Mouse (Mus musculus) stomach, postnatal 0 days (tissue): ENCODE data around the gene 4930522L14Rik. TPM values are rescaled to one million over a fixed set of nuclear protein-coding genes. Genes with fewer than 3 reads are reported as not detected.
"Not testable (repeated sequence)": the region's sequence is repeated elsewhere in the genome, so short reads cannot be mapped to it uniquely, and the experiment has no call there.

ENCODE experiments used
- ATAC-seq: fragments of 200-750 bp; cut with Nextera tagmentation; 2 replicates; pipeline ENCODE4 v1.8.0; 2017; ENCODE audit not compliant: low FRiP score, low TSS enrichment
- DNase-seq: peaks from one replicate; pipeline ENCODE4 v3.0.0-alpha.2; 2016; ENCODE audit warnings: low spot score
- H3K27ac ChIP-seq: fragments of 300-500 bp; sonication (generic); replicated peaks from 2 replicates; pipeline ENCODE4 v1.5.1; 2014; ENCODE audit warnings: mild to moderate bottlenecking, control low read depth
- H3K27me3 ChIP-seq: fragments of 300-500 bp; sonication (generic); 2 replicates; pipeline ENCODE4 v1.6.1; 2014; ENCODE audit warnings: low read length; ENCODE audit not compliant: control insufficient read depth, insufficient read depth
- H3K36me3 ChIP-seq: fragments of 300-500 bp; sonication (generic); 2 replicates; pipeline ENCODE4 v1.6.1; 2014; ENCODE audit warnings: low read length, mixed read lengths; ENCODE audit not compliant: control insufficient read depth, insufficient read depth
- H3K4me1 ChIP-seq: fragments of 300-500 bp; sonication (generic); replicated peaks from 2 replicates; pipeline ENCODE4 v1.6.1; 2014; ENCODE audit warnings: antibody characterized with exemption; ENCODE audit not compliant: control insufficient read depth, insufficient read depth
- H3K4me2 ChIP-seq: fragments of 300-500 bp; sonication (generic); replicated peaks from 2 replicates; pipeline ENCODE4 v1.6.1; 2014; ENCODE audit warnings: low read depth, mild to moderate bottlenecking, control low read depth, moderate library complexity
- H3K4me3 ChIP-seq: fragments of 300-500 bp; sonication (generic); 2 replicates; pipeline ENCODE4 v1.5.1; 2014; ENCODE audit warnings: low read depth, low read length, control low read depth
- H3K9ac ChIP-seq: fragments of 300-500 bp; sonication (generic); 2 replicates; pipeline ENCODE4 v1.6.1; 2014; ENCODE audit warnings: mild to moderate bottlenecking, low read length, control low read depth, mixed read lengths
- H3K9me3 ChIP-seq: fragments of 300-500 bp; sonication (generic); 2 replicates; pipeline ENCODE4 v1.6.1; 2016; ENCODE audit warnings: low read length; ENCODE audit not compliant: control insufficient read depth
- WGBS: fragments of 180-500 bp; shearing (Covaris S2); extraction: QIAGEN DNeasy Blood & Tissue Kit; methylation state at CpG from one replicate; pipeline ENCODE4 v1.1.7; 2014; 5-methylcytosine and 5-hydroxymethylcytosine counted together
- polyA plus RNA-seq: library from polyadenylated mRNA; unstranded; fragments of >200 nt; fragmentation: Nextera tagmentation; extraction: Ambion mirVana; gene quantifications from 2 replicates; pipeline ENCODE4 v1.2.1, GENCODE M21; 2015

4930522L14Rik gene
- polyA plus RNA-seq, 1 experiment from 2014 or later = 12.2 TPM

GRCm38 (mm10) chr5:109691205-109691965 lies 60.3 kb downstream of the 4930522L14Rik start:
- 51% methylated on average over 5 of the region's 5 CpGs for WGBS
- not testable (repeated sequence) for H3K9ac ChIP-seq, ATAC-seq

GRCm38 (mm10) chr5:109690537-109691201 lies 61.0 kb downstream of the 4930522L14Rik start, which contains the start of gene 5430403G16Rik:
Gene 5430403G16Rik (minus strand): TSS chr5:109691041.
- not testable (repeated sequence) for H3K27me3 ChIP-seq, H3K36me3 ChIP-seq, H3K4me1 ChIP-seq, H3K9me3 ChIP-seq
- Histone ChIP-seq H3K27ac (peak within 1 kb of the TSS; percentile 81), H3K9ac (peak within 1 kb of the TSS; percentile 65), H3K4me3 (peak within 1 kb of the TSS; percentile 56), H3K4me2 (peak within 1 kb of the TSS; percentile 58)
- WGBS = under 1% methylated on average over 24 of the region's 26 CpGs
- peak; percentile 81 for DNase-seq
- ATAC-seq = peak; percentile 99

More at GRCm38 (mm10) chr5:109691205-109691965, 60.3 kb downstream of the 4930522L14Rik start:
- H3K27me3 ChIP-seq, H3K9me3 ChIP-seq, H3K36me3 ChIP-seq, DNase-seq, H3K27ac ChIP-seq, H3K4me1 ChIP-seq: not testable (repeated sequence)
- Histone ChIP-seq H3K4me3 (peak overlapping the region; percentile 56), H3K4me2 (peak overlapping the region; percentile 58)

Other genes starting within 250 kb of the 4930522L14Rik start
- gene Crlf2, start 192.9 kb downstream of the 4930522L14Rik start, polyA plus RNA-seq = 8.7 and 9.9 TPM in 2 replicates
- gene 5430403G16Rik, start 60.8 kb downstream of the 4930522L14Rik start, polyA plus RNA-seq = 1.3 TPM in 2 replicates
- 0.76 and 0.93 TPM in 2 replicates for gene Gm15446, start 171.5 kb upstream of the 4930522L14Rik start, polyA plus RNA-seq
- 20.1 and 20.3 TPM in 2 replicates for gene Zfp932, start 244.6 kb upstream of the 4930522L14Rik start, polyA plus RNA-seq